Mouse (Mus musculus): ENCODE measurements around the gene Gm10271. TPM values are rescaled to one million over a fixed set of nuclear protein-coding genes. Genes with fewer than 3 reads are reported as not detected.

Gm10271 gene
- total and polyA plus RNA-seq, 3 experiments: not detected

Other genes starting within 250 kb of the Gm10271 start
- gene Myrfl, start 75.7 kb downstream of the Gm10271 start, total RNA-seq (2021): under 1 TPM in 1 of 2 experiments, not detected in 1; 0.21 TPM
- gene Myrfl, start 75.7 kb downstream of the Gm10271 start, polyA plus RNA-seq (2012; rRNA removed): 0.12 TPM in 1 of 2 replicates, not detected in the other
- 10 to 100 TPM; 36.8 to 37.9 TPM for gene Rab3ip, start 21.8 kb downstream of the Gm10271 start, total RNA-seq (2021)
- 45.4 and 52.2 TPM in 2 replicates for gene Rab3ip, start 21.8 kb downstream of the Gm10271 start, polyA plus RNA-seq (2012; rRNA removed)
- gene Best3, start 13.7 kb upstream of the Gm10271 start, total RNA-seq (2021): under 1 TPM; 0.29 to 0.31 TPM
- 0.37 and 0.42 TPM in 2 replicates for gene Best3, start 13.7 kb upstream of the Gm10271 start, polyA plus RNA-seq (2012; rRNA removed)
- not detected for gene Lrrc10, start 72.7 kb upstream of the Gm10271 start, total RNA-seq (2021)
- gene Lrrc10, start 72.7 kb upstream of the Gm10271 start, polyA plus RNA-seq (2012; rRNA removed): not detected in 2 replicates
- 100 to 1,000 TPM; 217 to 230 TPM for gene Cct2, start 91.2 kb upstream of the Gm10271 start, total RNA-seq (2021)
- gene Cct2, start 91.2 kb upstream of the Gm10271 start, polyA plus RNA-seq (2012; rRNA removed): 17.6 and 21.5 TPM in 2 replicates
- 10 to 100 TPM; 21.4 to 28.1 TPM for gene Frs2, start 175.9 kb upstream of the Gm10271 start, total RNA-seq (2021)
- gene Frs2, start 175.9 kb upstream of the Gm10271 start, polyA plus RNA-seq (2012; rRNA removed): 4.6 and 5.6 TPM in 2 replicates

Data from adrenal gland, adult 2 months (tissue).